Mouse (Mus musculus): Measurements from ENCODE around the gene Sart3. TPM values are rescaled to one million over a fixed set of nuclear protein-coding genes. Genes with fewer than 3 reads are reported as not detected.

The Sart3 gene
- total RNA-seq, 4 experiments from 2014 or later: 43.7 to 57.8 (median 48.9) TPM

DNA sequence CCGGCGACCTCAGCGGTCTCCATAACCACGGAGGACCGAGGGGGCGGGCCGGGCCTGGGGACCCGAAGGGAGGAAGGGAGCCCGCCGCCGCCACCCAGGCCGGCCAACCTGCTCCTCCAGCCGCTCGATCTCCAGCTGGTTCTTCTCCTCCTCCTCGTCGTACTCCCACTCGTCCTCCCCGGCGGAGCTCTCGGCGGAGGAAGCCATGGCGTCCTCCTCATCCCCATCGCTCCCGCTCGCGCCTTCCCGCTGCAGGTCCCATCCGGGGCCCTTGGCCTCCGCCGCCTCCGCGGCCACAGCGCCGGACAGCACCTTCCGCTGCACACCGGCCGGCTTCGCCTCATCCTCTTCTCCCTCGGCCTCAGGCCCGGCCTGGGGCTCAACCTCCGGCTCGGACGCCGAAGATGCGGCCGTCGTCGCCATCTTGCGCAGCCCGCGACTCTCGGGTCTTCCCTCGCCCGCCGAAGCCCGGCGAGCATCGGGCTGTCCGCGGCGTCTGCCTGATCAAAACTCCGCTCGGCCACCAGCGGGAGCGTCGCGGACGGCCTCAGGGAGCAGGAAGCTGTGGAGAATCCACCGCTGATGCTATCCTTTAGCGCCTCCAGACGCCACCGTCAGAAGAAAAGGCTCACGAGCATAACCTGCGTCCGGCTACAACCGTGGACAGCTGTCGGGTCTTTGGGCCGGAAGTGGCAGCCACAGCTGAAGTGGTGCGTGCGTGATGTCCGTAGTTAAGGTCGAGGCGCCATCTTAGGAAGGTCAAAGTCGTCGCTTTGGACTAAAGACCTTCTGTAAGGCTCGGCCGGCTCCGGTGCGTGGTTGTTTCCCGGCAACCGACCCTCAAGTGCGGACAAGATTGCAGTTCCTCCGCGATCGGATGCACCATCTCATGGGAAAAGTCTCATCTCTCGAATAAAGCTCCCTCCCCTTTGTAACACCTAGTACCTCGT is 822 bp downstream of the Sart3 start:
- peak; percentile 86 to 92 for DNase-seq (ENCODE audit: low spot score in 2 of 2)

DNA sequence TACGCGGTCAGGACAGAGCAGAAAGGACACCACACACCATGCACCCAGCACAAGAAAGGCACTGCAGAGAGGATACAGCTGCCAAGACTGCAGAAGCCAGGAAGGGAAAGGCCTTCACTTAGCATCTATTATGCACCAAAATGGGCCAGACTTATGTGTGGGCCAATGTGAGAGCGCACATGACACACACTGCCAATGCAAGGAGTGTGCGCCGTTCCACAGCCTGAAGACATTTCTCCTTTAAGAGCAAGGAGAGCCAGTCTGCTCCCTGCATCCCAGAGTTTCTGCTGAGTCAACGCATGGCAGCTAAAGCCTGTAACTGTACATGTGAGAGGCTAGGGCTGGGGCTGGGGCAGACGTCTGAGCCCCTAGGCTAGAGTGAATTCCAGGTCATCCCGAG is 3.5 kb downstream of the Sart3 start:
- DNase-seq (ENCODE audit: low spot score in 2 of 2): no peak

DNA sequence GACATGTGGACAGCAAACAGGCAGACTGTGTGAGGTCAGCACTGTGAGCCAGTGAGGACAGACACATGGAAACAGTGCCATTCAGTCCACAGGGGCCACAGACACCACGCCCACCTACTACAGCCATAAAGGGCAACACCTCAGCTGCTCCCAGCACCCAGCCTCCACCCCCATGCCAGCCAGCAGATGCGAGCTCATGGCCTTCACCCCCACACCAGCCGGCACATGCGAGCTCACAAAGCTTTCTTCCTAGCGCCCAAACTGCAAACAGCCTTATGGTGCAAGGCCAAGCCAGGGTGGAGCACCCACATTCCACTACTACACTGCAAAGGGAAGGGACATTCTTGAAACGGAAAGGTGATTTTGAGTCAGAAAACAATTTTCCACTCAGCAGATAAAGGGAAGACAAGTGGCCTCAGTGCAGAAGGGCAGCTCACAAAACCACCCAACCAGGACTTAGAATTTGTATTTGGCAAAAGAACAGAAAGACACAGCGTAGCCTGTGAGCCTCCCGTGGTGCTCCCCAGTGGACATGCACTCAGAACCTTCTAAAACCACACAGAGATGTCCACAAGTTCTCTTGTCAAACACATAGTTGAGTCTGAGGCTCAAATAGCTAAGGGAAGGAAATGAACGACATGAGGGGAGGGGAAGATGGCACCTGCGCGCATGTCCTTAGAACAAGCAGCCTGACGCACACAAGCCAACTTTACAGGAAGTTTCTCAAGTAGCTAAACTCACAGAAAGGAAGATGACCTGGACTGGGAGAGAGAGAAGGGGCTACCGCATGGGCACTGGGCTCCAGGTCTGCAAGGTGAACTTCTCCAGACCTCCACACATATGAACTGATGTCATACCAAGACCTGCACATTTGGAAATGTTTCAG is 6.4 kb downstream of the Sart3 start:
- no peak for DNase-seq (ENCODE audit: low spot score in 2 of 2)

- no peak for DNase-seq (ENCODE audit: low spot score in 2 of 2)
Measured at GRCm38 (mm10) chr5:113764426-113764825, 7.9 kb downstream of the Sart3 start.

GRCm38 (mm10) chr5:113761585-113761984 is 10.7 kb downstream of the Sart3 start:
- no peak for DNase-seq (ENCODE audit: low spot score in 2 of 2)

GRCm38 (mm10) chr5:113755347-113756030 is 16.8 kb downstream of the Sart3 start:
- DNase-seq (ENCODE audit: low spot score in 2 of 2): no peak

GRCm38 (mm10) chr5:113751521-113752157 is 20.7 kb downstream of the Sart3 start:
- no peak for DNase-seq (ENCODE audit: low spot score in 2 of 2)

- DNase-seq (ENCODE audit: low spot score in 2 of 2): no peak
Measured at GRCm38 (mm10) chr5:113748556-113749331, 23.6 kb downstream of the Sart3 start.

- no peak for DNase-seq (ENCODE audit: low spot score in 2 of 2)
Measured at GRCm38 (mm10) chr5:113747629-113748028, 24.7 kb downstream of the Sart3 start.

DNA sequence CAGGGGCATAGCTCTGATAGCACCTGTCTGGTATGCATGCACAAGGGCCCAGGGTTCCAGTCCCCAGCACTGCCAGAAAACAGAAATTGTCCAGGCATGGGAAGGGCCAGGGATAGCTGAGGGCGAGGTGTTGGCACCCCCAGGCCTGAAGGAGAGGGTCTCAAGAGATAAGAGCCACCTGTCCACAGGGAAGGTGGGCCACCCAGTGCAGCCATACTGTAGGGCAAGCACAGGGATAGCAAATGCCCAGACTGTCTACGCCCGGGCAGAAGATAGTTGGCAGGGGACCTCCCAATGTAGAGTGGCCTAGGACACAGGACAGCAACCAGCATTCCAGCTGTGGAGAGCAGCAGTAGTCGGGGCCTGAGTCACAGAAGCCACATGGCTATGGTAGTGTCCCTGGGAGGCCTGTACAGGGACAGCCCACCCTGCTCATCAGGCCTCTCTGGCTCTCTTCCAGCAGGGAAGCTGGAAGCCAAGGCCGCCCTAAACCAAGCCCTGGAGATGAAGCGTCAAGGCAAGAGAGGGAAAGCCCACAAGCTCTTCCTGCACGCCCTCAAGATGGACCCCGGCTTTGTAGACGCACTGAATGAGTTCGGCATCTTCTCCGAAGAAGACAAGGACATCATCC is 34.6 kb downstream of the Sart3 start:
- no peak for DNase-seq (ENCODE audit: low spot score in 2 of 2)

DNA sequence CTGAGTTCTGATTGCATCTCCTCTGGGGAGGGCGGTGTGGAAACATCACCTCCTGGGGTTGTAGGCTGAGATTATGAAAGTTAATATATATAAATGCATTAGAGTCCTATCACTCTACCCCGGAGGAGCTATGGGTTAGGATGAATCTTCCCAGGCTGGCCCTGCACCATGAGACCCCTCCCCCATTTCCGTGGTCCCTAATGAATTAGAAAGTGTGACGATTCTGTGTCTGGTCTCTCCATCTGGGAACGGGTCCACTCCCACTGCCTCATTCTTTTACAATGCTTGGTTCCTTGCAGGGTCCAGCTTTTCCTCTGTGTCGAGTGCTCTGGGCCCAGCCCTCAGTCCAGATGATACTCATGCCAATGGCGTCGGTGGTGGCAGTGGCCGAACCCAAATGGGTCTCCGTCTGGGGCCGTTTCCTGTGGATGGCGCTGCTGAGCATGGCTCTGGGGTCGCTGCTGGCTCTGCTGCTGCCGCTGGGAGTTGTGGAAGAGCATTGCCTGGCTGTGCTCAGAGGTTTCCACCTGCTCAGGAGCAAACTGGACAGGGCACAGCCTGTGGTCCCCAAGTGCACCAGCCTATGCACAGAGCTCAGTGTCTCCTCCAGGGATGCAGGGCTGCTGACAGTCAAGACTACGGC is 35.7 kb downstream of the Sart3 start:
- no peak for DNase-seq (ENCODE audit: low spot score in 2 of 2)

DNA sequence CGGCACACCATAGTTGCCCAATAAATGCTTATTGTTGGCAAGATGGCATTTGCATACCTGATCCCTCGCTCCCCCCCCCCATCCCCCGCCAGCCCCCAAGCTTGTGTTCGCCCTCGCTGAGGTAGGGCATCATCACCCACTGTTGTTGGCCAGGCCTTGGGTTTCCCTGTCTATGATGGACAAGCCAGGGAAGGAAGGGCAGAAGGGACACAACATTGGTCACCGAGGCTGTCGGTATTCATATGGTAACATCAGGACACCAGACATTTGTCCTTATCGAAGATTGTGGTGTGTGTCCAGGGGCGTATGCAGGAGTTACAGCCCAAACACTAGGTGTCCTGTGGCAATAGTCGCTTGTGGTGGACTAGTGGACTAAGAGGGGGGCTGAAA is 36.2 kb downstream of the Sart3 start:
- no peak for DNase-seq (ENCODE audit: low spot score in 2 of 2)

DNA sequence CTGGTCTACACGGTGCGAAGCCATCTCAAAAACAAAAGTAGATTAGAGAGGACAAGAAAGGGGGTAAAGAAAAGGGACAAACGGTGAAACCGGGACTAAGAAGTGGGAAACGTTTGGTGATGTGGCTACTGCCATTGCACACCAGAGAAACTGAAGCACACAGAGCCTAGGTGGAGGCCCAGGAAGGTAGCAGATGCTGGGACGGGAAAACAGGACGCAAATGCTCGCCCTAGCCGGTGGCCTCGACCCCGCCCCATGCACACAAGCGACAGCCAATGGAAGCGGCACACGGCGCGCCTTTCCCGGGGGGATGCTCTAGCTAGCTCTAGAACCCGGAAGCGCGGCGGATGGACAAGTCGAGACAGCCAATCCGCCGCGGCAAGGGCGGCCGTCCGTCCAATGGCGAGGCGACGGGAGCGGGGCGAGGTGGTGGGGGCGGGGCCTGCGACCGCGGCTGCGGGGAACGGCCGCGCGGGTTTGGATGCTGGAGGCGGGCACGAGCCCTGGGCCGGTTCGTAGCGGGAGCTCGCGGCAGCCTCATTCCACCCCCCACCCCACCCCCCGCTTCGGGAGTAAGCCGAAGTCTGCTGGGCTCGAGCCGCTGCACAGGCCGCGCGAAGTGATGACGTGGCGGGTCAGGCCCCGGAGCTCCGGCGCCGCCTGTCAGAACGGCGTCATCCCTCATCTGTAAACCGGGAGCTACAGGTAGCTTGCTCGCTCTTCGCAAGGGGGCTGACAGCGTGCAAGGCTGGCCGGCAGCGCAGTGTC is 36.8 kb downstream of the Sart3 start, which contains the start of gene Ficd:
Ficd (plus strand) TSS at position 459 of the 768 bp plus-strand sequence.
- peak; percentile 85 to 90 for DNase-seq (ENCODE audit: low spot score in 2 of 2)

- no peak for DNase-seq (ENCODE audit: low spot score in 2 of 2)
Measured at GRCm38 (mm10) chr5:113735023-113735344, 37.3 kb downstream of the Sart3 start.

DNA sequence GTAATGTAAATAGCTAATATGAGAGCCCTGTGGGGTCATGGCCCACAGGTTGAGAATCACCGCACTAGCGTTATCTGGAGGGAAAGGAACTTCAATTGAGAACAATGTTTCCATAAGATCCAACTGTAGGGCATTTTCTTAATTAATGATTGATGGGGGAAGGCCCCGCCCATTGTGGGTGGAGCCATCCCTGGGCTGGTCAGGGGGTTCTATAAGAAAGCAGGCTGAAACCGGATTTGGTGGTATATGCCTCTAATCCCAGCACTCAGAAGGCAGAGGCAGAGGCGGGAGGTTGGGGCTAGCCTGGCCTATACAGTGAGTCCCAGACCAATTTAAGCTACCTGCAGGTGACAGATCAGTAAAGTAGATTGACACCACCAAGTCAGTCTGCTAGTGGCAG is 37.9 kb downstream of the Sart3 start:
- DNase-seq (ENCODE audit: low spot score in 2 of 2): no peak

- peak in 1 of 2 experiments; percentile 42 for DNase-seq (ENCODE audit: low spot score in 2 of 2)
Measured at GRCm38 (mm10) chr5:113732182-113732581, 40.1 kb downstream of the Sart3 start.

DNA sequence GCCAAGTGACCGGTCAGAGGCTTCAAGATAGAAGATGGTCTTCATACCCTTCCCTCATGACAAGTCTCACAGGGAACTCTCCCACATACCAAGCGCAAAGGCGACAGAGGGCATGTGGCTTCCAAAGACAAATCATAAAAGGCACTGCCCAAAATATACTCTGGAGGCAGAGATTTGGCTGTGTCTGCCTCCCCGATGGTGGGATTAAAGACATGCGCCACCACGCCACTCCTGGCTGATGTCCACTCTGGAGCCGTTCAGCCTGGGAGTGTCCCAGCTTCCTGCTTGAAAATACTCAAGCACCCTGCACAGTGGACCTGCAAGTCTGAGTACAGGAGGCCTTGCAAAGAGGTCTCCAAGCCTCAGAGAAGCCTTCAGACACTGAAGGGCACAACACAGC is 41.1 kb downstream of the Sart3 start:
- DNase-seq (ENCODE audit: low spot score in 2 of 2): no peak

GRCm38 (mm10) chr5:113730641-113731121 is 41.6 kb downstream of the Sart3 start:
- peak in 1 of 2 experiments; percentile 39 for DNase-seq (ENCODE audit: low spot score in 2 of 2)
